Mouse (Mus musculus) forebrain, embryonic 14.5 days (tissue): ENCODE measurements around the gene Tmem14a. TPM values are rescaled to one million over a fixed set of nuclear protein-coding genes. Genes with fewer than 3 reads are reported as not detected.
"Not testable (repeated sequence)": the region's sequence is repeated elsewhere in the genome, so short reads cannot be mapped to it uniquely, and the experiment has no call there.

ENCODE experiments used
- ATAC-seq: fragments of 200-750 bp; cut with Nextera tagmentation; 2 replicates; pipeline ENCODE4 v1.8.0; 2017; ENCODE audit warnings: mild to moderate bottlenecking, moderate library complexity
- DNase-seq: peaks from one replicate; pipeline ENCODE4 v3.0.0-alpha.2; 2015; ENCODE audit warnings: low spot score
- H3K27ac ChIP-seq: fragments of 300-500 bp; sonication (generic); 2 replicates; pipeline ENCODE4 v1.5.1; 2014; ENCODE audit warnings: low read depth, mild to moderate bottlenecking, control low read depth, low read length, moderate library complexity
- H3K27me3 ChIP-seq: fragments of 300-500 bp; sonication (generic); replicated peaks from 2 replicates; pipeline ENCODE4 v1.6.1; 2014; ENCODE audit warnings: low read length, control low read depth, mixed read lengths; ENCODE audit not compliant: control insufficient read depth, insufficient read depth
- H3K36me3 ChIP-seq: fragments of 300-500 bp; sonication (generic); 2 replicates; pipeline ENCODE4 v1.6.1; 2014; ENCODE audit warnings: low read length, control low read depth; ENCODE audit not compliant: control insufficient read depth, insufficient read depth
- H3K4me1 ChIP-seq: fragments of 300-500 bp; sonication (generic); 2 replicates; pipeline ENCODE4 v1.6.1; 2014; ENCODE audit warnings: antibody characterized with exemption, low read length, control low read depth; ENCODE audit not compliant: control insufficient read depth, insufficient read depth
- H3K4me2 ChIP-seq: fragments of 300-500 bp; sonication (generic); 2 replicates; pipeline ENCODE4 v1.6.1; 2014; ENCODE audit warnings: mild to moderate bottlenecking, control low read depth, low read length
- H3K4me3 ChIP-seq: fragments of 300-500 bp; sonication (generic); 2 replicates; pipeline ENCODE4 v1.5.1; 2014; ENCODE audit warnings: low read depth, low read length, control low read depth
- H3K9ac ChIP-seq: fragments of 300-500 bp; sonication (generic); 2 replicates; pipeline ENCODE4 v1.6.1; 2014; ENCODE audit warnings: mild to moderate bottlenecking, low read length, control low read depth, moderate library complexity
- H3K9me3 ChIP-seq: fragments of 300-500 bp; sonication (generic); replicated peaks from 2 replicates; pipeline ENCODE4 v1.6.1; 2016; ENCODE audit warnings: low read length, control low read depth, mixed read lengths; ENCODE audit not compliant: control insufficient read depth
- WGBS: fragments of 180-500 bp; shearing (Covaris S2); extraction: QIAGEN DNeasy Blood & Tissue Kit; methylation state at CpG from one replicate; pipeline ENCODE4 v1.1.7; 2014; 5-methylcytosine and 5-hydroxymethylcytosine counted together
- polyA plus RNA-seq: library from polyadenylated mRNA; unstranded; fragments of >200 nt; fragmentation: Nextera tagmentation; extraction: Ambion mirVana; gene quantifications from 2 replicates; pipeline ENCODE4 v1.2.1, GENCODE M21; 2014

Gene Tmem14a
- polyA plus RNA-seq, 1 experiment from 2014 or later = 15.9 TPM

GRCm38 (mm10) chr1:21262401-21262800 is 44.0 kb downstream of the Tmem14a start:
- H3K36me3 ChIP-seq = no peaks in the 10 kb centered on the region
- no peaks in the 10 kb centered on the region for H3K9me3 ChIP-seq
- DNase-seq (no peak), ATAC-seq (no peak)
- H3K27me3 ChIP-seq = no peaks in the 10 kb centered on the region
- no peak overlapping the region for H3K4me2 ChIP-seq
- H3K27ac ChIP-seq = no peak overlapping the region
- 92% methylated on average over 5 of the region's 5 CpGs for WGBS
- no peaks in the 10 kb centered on the region for H3K4me1 ChIP-seq
- H3K9ac ChIP-seq = no peak overlapping the region
- no peak overlapping the region for H3K4me3 ChIP-seq

DNA sequence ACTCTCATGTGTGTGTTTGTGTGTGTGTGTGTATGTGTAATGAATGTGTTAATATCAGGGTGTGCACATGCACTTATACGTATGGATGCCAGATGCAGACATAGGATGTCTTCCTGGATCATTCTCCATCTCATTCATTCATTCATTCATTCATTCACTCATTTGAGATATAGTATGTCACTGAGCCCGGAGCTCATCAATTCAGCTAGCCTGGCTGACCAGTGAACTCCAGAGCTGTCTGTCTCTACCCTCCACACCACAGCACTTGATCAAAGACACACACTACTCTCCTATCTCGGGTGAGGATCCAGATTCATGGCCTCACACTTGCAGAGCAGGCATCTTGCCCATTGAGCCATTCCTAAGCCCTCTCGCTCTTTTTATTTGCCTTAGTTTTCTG is 45.6 kb downstream of the Tmem14a start:
- Histone ChIP-seq H3K4me3 (no peak overlapping the region), H3K9ac (no peak overlapping the region), H3K27me3 (no peaks in the 10 kb centered on the region), H3K4me1 (no peaks in the 10 kb centered on the region), H3K4me2 (no peak overlapping the region), H3K36me3 (no peaks in the 10 kb centered on the region), H3K9me3 (no peaks in the 10 kb centered on the region), H3K27ac (no peak overlapping the region)
- 92% methylated on average over 4 of the region's 4 CpGs for WGBS
- ATAC-seq = no peak
- no peak for DNase-seq

- Histone ChIP-seq H3K27me3 (no peaks in the 10 kb centered on the region), H3K4me1 (no peaks in the 10 kb centered on the region), H3K9ac (no peak overlapping the region), H3K4me3 (no peak overlapping the region), H3K9me3 (no peaks in the 10 kb centered on the region), H3K36me3 (no peaks in the 10 kb centered on the region), H3K4me2 (no peak overlapping the region), H3K27ac (no peak overlapping the region)
- DNase-seq (no peak), ATAC-seq (no peak)
- 83% methylated on average over 8 of the region's 8 CpGs for WGBS
Observed at GRCm38 (mm10) chr1:21264747-21265146, 46.4 kb downstream of the Tmem14a start.

- Histone ChIP-seq H3K4me3 (no peak overlapping the region), H3K27me3 (no peaks in the 10 kb centered on the region), H3K4me2 (no peak overlapping the region), H3K9me3 (no peaks in the 10 kb centered on the region), H3K36me3 (no peaks in the 10 kb centered on the region), H3K9ac (no peak overlapping the region), H3K4me1 (no peaks in the 10 kb centered on the region; the same call in 1 of the 2 replicates), H3K27ac (no peak overlapping the region)
- no peak for ATAC-seq
- no peak for DNase-seq
- 93% methylated on average over 1 of the region's 1 CpGs for WGBS
Observed at GRCm38 (mm10) chr1:21266766-21267165, 48.4 kb downstream of the Tmem14a start.

- H3K27ac ChIP-seq, H3K4me1 ChIP-seq, H3K9me3 ChIP-seq, H3K4me2 ChIP-seq, ATAC-seq, H3K36me3 ChIP-seq, H3K9ac ChIP-seq, DNase-seq, H3K4me3 ChIP-seq, H3K27me3 ChIP-seq: not testable (repeated sequence)
- 87% methylated on average over 6 of the region's 7 CpGs for WGBS
Observed at GRCm38 (mm10) chr1:21267466-21267865, 49.1 kb downstream of the Tmem14a start.

GRCm38 (mm10) chr1:21271343-21272055 is 53.1 kb downstream of the Tmem14a start:
- DNase-seq = peak; percentile 66
- Histone ChIP-seq H3K27me3 (no peaks in the 10 kb centered on the region), H3K4me1 (no peaks in the 10 kb centered on the region; the same call in 1 of the 2 replicates), H3K9me3 (no peaks in the 10 kb centered on the region), H3K27ac (no peak overlapping the region), H3K36me3 (no peaks in the 10 kb centered on the region), H3K4me2 (peak overlapping the region; percentile 45), H3K9ac (peak overlapping the region; percentile 32; the same call in 1 of the 2 replicates), H3K4me3 (peak overlapping the region; percentile 8)
- WGBS = 28% methylated on average over 18 of the region's 18 CpGs
- peak; percentile 79 for ATAC-seq

DNA sequence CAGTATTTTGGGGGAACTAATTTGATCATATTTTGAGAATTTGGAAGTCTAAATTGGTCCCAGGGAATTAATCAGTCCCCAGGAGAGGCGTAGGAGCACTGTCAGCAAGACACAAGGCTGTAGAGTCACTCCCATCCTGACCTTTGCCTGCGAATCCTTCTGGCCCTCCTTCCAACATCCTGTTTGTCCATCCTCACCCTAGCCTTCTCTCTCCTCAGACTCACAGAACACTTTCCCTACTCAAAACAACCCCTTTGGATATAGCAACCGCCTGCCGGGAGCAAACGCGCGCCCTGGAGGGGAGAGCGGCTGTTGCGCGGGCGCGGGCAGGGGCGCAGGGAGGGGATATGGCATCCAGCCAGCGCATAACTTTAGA is 53.7 kb downstream of the Tmem14a start:
- Histone ChIP-seq H3K9me3 (no peaks in the 10 kb centered on the region), H3K36me3 (no peaks in the 10 kb centered on the region), H3K4me1 (no peaks in the 10 kb centered on the region; the same call in 1 of the 2 replicates), H3K27me3 (no peaks in the 10 kb centered on the region), H3K4me3 (peak overlapping the region; percentile 8), H3K9ac (peak overlapping the region; percentile 32; the same call in 1 of the 2 replicates), H3K4me2 (peak overlapping the region; percentile 45), H3K27ac (no peak overlapping the region)
- WGBS = 17% methylated on average over 14 of the region's 14 CpGs
- ATAC-seq (peak; percentile 50; the same call in 1 of the 2 replicates), DNase-seq (peak; percentile 22)

DNA sequence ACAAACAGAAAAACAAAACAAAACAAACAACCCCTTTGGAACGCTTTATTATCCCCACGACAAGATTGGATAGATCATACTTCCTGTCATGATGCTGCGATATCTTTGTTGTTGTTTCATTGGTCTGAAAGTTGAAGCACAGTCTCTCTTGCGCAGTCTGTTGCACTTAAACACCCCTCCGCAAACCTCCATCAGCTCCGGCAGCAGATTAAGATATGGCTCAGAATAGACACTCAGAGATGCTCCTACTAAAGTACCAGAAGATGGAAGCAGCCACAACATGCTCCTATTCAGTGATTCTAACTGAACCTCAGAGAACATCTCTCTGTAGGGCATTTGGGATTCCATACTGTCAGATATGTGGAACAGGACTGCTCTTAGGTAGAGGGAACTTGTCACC is 54.7 kb downstream of the Tmem14a start:
- Histone ChIP-seq H3K4me1 (no peaks in the 10 kb centered on the region; the same call in 1 of the 2 replicates), H3K4me2 (no peak overlapping the region), H3K9me3 (no peaks in the 10 kb centered on the region), H3K27me3 (no peaks in the 10 kb centered on the region), H3K27ac (no peak overlapping the region), H3K4me3 (no peak overlapping the region), H3K36me3 (no peaks in the 10 kb centered on the region), H3K9ac (no peak overlapping the region)
- WGBS = 94% methylated on average over 6 of the region's 6 CpGs
- DNase-seq (no peak), ATAC-seq (no peak)

GRCm38 (mm10) chr1:21274437-21275040 is 56.2 kb downstream of the Tmem14a start:
- Histone ChIP-seq H3K9me3 (no peaks in the 10 kb centered on the region), H3K36me3 (no peaks in the 10 kb centered on the region), H3K27ac (no peak overlapping the region), H3K4me2 (no peak overlapping the region), H3K9ac (no peak overlapping the region), H3K27me3 (no peaks in the 10 kb centered on the region), H3K4me1 (no peaks in the 10 kb centered on the region; the same call in 1 of the 2 replicates), H3K4me3 (no peak overlapping the region)
- WGBS = 72% methylated on average over 2 of the region's 2 CpGs
- no peak for DNase-seq
- ATAC-seq = no peak
